Mouse (Mus musculus): ENCODE measurements around the gene Lyrm7. TPM values are rescaled to one million over a fixed set of nuclear protein-coding genes. Genes with fewer than 3 reads are reported as not detected.

Gene Lyrm7
- polyA plus RNA-seq, 1 experiment from 2014 or later = 9.7 TPM

- no peak overlapping the region for H3K4me3 ChIP-seq (ENCODE audit: low read depth, low read length)
- WGBS = 82% methylated on average over 7 of the region's 7 CpGs
Measured at GRCm38 (mm10) chr11:54871831-54872537, 11.3 kb upstream of the Lyrm7 start.

DNA sequence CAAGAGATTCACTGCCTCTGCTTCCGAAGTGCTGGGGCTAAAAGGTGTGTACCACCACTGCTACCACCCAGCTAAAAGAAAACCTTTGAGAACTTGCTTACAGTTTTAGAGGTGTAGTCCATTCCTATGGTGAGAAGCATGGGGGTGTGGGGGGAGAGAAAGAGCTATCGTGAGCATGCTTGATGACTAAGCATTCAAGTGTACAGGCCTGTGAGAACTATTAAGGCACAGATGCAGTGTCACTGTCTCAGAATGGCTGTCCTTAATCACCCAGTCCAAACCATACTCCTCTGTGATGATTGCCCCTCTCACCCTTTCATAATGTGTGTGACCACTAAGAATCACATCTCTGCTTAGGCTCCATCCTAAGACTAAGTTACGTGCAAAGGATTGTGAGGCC is 8.6 kb upstream of the Lyrm7 start:
- 88% methylated on average over 3 of the region's 3 CpGs for WGBS
- Histone ChIP-seq H3K36me3 (ENCODE audit: control insufficient read depth, insufficient read depth, low read length) (peaks cover 12% of the 10 kb centered on the region), H3K9me3 (ENCODE audit: control insufficient read depth, low read length) (no peaks in the 10 kb centered on the region), H3K27ac (ENCODE audit: low read depth, low read length) (no peak overlapping the region), H3K4me1 (replicated peaks; ENCODE audit: control insufficient read depth, insufficient read depth, low read length) (0 out of 2 replicates have a peak, but pooled peaks cover 2% of the 10 kb centered on the region), H3K4me2 (replicated peaks; ENCODE audit: low read depth, low read length) (no peak overlapping the region), H3K9ac (ENCODE audit: low read depth, low read length) (no peak overlapping the region), H3K4me3 (ENCODE audit: low read depth, low read length) (no peak overlapping the region), H3K27me3 (ENCODE audit: control insufficient read depth, insufficient read depth, low read length) (no peaks in the 10 kb centered on the region)
- DNase-seq (ENCODE audit: low spot score) = no peak
- no peak for ATAC-seq (ENCODE audit: low FRiP score)

More at GRCm38 (mm10) chr11:54871831-54872537, 11.3 kb upstream of the Lyrm7 start:
- H3K27me3 ChIP-seq (ENCODE audit: control insufficient read depth, insufficient read depth, low read length) = no peaks in the 10 kb centered on the region
- H3K9me3 ChIP-seq (ENCODE audit: control insufficient read depth, low read length) = no peaks in the 10 kb centered on the region
- no peak for DNase-seq (ENCODE audit: low spot score)
- H3K27ac ChIP-seq (ENCODE audit: low read depth, low read length) = no peak overlapping the region
- H3K9ac ChIP-seq (ENCODE audit: low read depth, low read length) = no peak overlapping the region
- H3K4me1 ChIP-seq (replicated peaks; ENCODE audit: control insufficient read depth, insufficient read depth, low read length) = 0 out of 2 replicates have a peak, but pooled peaks cover 2% of the 10 kb centered on the region
- no peak overlapping the region for H3K4me2 ChIP-seq (replicated peaks; ENCODE audit: low read depth, low read length)
- peaks cover 12% of the 10 kb centered on the region for H3K36me3 ChIP-seq (ENCODE audit: control insufficient read depth, insufficient read depth, low read length)
- ATAC-seq (ENCODE audit: low FRiP score) = no peak

GRCm38 (mm10) chr11:54868445-54868844 is 7.7 kb upstream of the Lyrm7 start:
- Histone ChIP-seq H3K36me3 (ENCODE audit: control insufficient read depth, insufficient read depth, low read length) (peaks cover 10% of the 10 kb centered on the region), H3K9ac (ENCODE audit: low read depth, low read length) (no peak overlapping the region), H3K4me1 (replicated peaks; ENCODE audit: control insufficient read depth, insufficient read depth, low read length) (0 out of 2 replicates have a peak, but pooled peaks cover 2% of the 10 kb centered on the region), H3K27me3 (ENCODE audit: control insufficient read depth, insufficient read depth, low read length) (no peaks in the 10 kb centered on the region), H3K4me3 (ENCODE audit: low read depth, low read length) (no peak overlapping the region), H3K27ac (ENCODE audit: low read depth, low read length) (no peak overlapping the region), H3K9me3 (ENCODE audit: control insufficient read depth, low read length) (no peaks in the 10 kb centered on the region), H3K4me2 (replicated peaks; ENCODE audit: low read depth, low read length) (no peak overlapping the region)
- ATAC-seq (ENCODE audit: low FRiP score) = no peak
- no peak for DNase-seq (ENCODE audit: low spot score)
- WGBS = 84% methylated on average over 2 of the region's 2 CpGs

GRCm38 (mm10) chr11:54867903-54868434 is 7.3 kb upstream of the Lyrm7 start:
- ATAC-seq (ENCODE audit: low FRiP score) = no peak
- Histone ChIP-seq H3K9ac (ENCODE audit: low read depth, low read length) (no peak overlapping the region; the same call in 1 of the 2 replicates), H3K4me1 (replicated peaks; ENCODE audit: control insufficient read depth, insufficient read depth, low read length) (0 out of 2 replicates have a peak, but pooled peaks cover 2% of the 10 kb centered on the region), H3K27ac (ENCODE audit: low read depth, low read length) (no peak overlapping the region), H3K4me2 (replicated peaks; ENCODE audit: low read depth, low read length) (peak overlapping the region; percentile 54), H3K27me3 (ENCODE audit: control insufficient read depth, insufficient read depth, low read length) (no peaks in the 10 kb centered on the region), H3K4me3 (ENCODE audit: low read depth, low read length) (peak overlapping the region; percentile 95; the same call in 1 of the 2 replicates), H3K9me3 (ENCODE audit: control insufficient read depth, low read length) (no peaks in the 10 kb centered on the region), H3K36me3 (ENCODE audit: control insufficient read depth, insufficient read depth, low read length) (peaks cover 10% of the 10 kb centered on the region)
- 91% methylated on average over 3 of the region's 3 CpGs for WGBS
- no peak for DNase-seq (ENCODE audit: low spot score)

DNA sequence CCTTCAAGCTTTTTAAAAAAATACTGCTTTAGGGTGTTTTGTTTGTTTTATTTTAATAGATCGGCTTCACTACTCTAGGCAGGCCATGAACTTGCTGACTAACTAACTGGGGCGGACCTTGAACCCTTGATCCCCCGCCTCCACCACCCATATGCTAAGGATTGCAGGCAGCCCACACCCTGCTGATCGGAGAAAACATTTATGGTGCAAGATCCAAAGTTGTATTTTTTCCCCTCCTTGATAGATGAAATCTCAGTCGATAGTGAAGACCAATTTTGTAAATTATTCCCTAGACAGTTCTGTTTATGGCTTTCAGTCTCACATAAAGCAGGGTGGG is 6.3 kb upstream of the Lyrm7 start:
- peak overlapping the region; percentile 93; the same call in 1 of the 2 replicates for H3K27ac ChIP-seq (ENCODE audit: low read depth, low read length)
- 3% methylated on average over 5 of the region's 5 CpGs for WGBS
- H3K9me3 ChIP-seq (ENCODE audit: control insufficient read depth, low read length) = no peaks in the 10 kb centered on the region
- H3K9ac ChIP-seq (ENCODE audit: low read depth, low read length) = peak overlapping the region; percentile 98
- H3K4me3 ChIP-seq (ENCODE audit: low read depth, low read length) = peak overlapping the region; percentile 95
- no peaks in the 10 kb centered on the region for H3K27me3 ChIP-seq (ENCODE audit: control insufficient read depth, insufficient read depth, low read length)
- DNase-seq (ENCODE audit: low spot score) = no peak
- H3K36me3 ChIP-seq (ENCODE audit: control insufficient read depth, insufficient read depth, low read length) = peaks cover 10% of the 10 kb centered on the region
- ATAC-seq (ENCODE audit: low FRiP score) = 0 out of 2 replicates have a peak, but pooled peaks have one; percentile 36
- peak overlapping the region; percentile 54 for H3K4me2 ChIP-seq (replicated peaks; ENCODE audit: low read depth, low read length)
- H3K4me1 ChIP-seq (replicated peaks; ENCODE audit: control insufficient read depth, insufficient read depth, low read length) = 0 out of 2 replicates have a peak, but pooled peaks cover 2% of the 10 kb centered on the region

DNA sequence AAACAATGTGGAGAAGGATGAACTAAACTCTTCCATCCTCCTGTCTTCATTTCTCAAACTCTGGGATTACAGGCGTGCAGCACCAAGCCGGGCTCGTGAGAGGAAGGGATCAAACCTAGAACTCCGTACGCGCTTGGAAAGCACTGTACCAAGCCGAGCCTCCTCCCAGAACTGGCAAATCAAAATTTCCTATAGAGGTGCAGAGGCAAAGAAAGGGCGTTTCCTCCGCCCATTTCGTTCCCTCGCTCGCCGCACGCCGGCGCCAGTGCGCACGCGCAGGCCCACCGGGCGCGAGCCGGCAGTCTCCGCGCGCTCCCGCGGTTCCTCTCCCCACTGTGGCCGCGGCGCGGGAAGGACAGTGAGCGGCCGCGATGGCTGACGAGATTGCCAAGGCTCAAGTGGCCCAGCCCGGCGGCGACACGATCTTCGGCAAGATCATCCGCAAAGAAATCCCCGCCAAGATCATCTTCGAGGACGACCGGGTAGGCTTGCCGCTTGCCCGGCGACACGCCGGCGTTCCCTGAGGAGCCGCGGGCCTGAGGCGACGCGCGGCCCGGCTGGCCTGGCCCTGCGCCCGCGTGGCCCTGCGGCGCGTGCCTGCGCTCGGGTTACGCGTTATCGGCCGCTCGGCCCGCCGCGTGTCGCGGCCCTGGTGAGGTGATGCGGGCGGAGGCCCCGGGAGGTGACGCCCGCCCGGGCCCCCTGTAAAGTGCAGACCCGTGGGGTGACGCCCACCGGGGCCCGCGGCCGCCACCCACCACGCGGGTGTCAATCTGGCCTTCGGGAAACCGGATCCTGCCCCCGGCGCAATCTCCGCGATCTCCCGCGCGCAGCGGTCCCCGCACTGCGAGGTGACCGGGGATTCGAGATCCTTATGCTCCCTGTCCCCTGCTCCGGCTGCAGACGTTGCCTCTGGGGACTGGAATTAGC is 5.7 kb upstream of the Lyrm7 start, which contains the start of gene Hint1:
Gene Hint1 (plus strand): TSS at position 265 of the 930 bp plus-strand sequence.
- Histone ChIP-seq H3K9me3 (ENCODE audit: control insufficient read depth, low read length) (no peaks in the 10 kb centered on the region), H3K4me1 (replicated peaks; ENCODE audit: control insufficient read depth, insufficient read depth, low read length) (0 out of 2 replicates have a peak, but pooled peaks cover 2% of the 10 kb centered on the region), H3K27ac (ENCODE audit: low read depth, low read length) (peak within 1 kb of the TSS; percentile 93), H3K4me3 (ENCODE audit: low read depth, low read length) (peak within 1 kb of the TSS; percentile 95), H3K4me2 (replicated peaks; ENCODE audit: low read depth, low read length) (peak within 1 kb of the TSS; percentile 54), H3K36me3 (ENCODE audit: control insufficient read depth, insufficient read depth, low read length) (peaks cover 6% of the 10 kb centered on the region), H3K9ac (ENCODE audit: low read depth, low read length) (peak within 1 kb of the TSS; percentile 98), H3K27me3 (ENCODE audit: control insufficient read depth, insufficient read depth, low read length) (no peaks in the 10 kb centered on the region)
- ATAC-seq (ENCODE audit: low FRiP score) (peak; percentile 86), DNase-seq (ENCODE audit: low spot score) (peak; percentile 96)
- WGBS = under 1% methylated on average over 82 of the region's 107 CpGs

GRCm38 (mm10) chr11:54865330-54866085 is 4.8 kb upstream of the Lyrm7 start:
- Histone ChIP-seq H3K36me3 (ENCODE audit: control insufficient read depth, insufficient read depth, low read length) (peaks cover 3% of the 10 kb centered on the region; the same call in 1 of the 2 replicates), H3K27ac (ENCODE audit: low read depth, low read length) (peak overlapping the region; percentile 93; the same call in 1 of the 2 replicates), H3K4me1 (replicated peaks; ENCODE audit: control insufficient read depth, insufficient read depth, low read length) (0 out of 2 replicates have a peak, but pooled peaks cover 2% of the 10 kb centered on the region), H3K4me3 (ENCODE audit: low read depth, low read length) (peak overlapping the region; percentile 95), H3K27me3 (ENCODE audit: control insufficient read depth, insufficient read depth, low read length) (no peaks in the 10 kb centered on the region), H3K4me2 (replicated peaks; ENCODE audit: low read depth, low read length) (peak overlapping the region; percentile 54), H3K9ac (ENCODE audit: low read depth, low read length) (no peak overlapping the region; the same call in 1 of the 2 replicates), H3K9me3 (ENCODE audit: control insufficient read depth, low read length) (no peaks in the 10 kb centered on the region)
- no peak for DNase-seq (ENCODE audit: low spot score)
- 0 out of 2 replicates have a peak, but pooled peaks have one; percentile 2 for ATAC-seq (ENCODE audit: low FRiP score)
- WGBS = 75% methylated on average over 6 of the region's 6 CpGs

All from hindbrain, embryonic 11.5 days (tissue).